Mouse (Mus musculus) neural tube, embryonic 13.5 days (tissue): ENCODE data around the gene Larp7. TPM values are rescaled to one million over a fixed set of nuclear protein-coding genes. Genes with fewer than 3 reads are reported as not detected.

Experiments
- ATAC-seq: fragments of 200-750 bp; cut with Nextera tagmentation; 2 replicates; pipeline ENCODE4 v1.8.0; 2017; ENCODE audit warnings: low read depth, mild to moderate bottlenecking, moderate TSS enrichment, moderate library complexity
- H3K27ac ChIP-seq: fragments of 300-500 bp; sonication (generic); replicated peaks from 2 replicates; pipeline ENCODE4 v1.5.1; 2015; ENCODE audit warnings: moderate library complexity, mild to moderate bottlenecking, inconsistent platforms
- H3K27me3 ChIP-seq: fragments of 300-500 bp; sonication (generic); 2 replicates; pipeline ENCODE4 v1.6.1; 2015; ENCODE audit warnings: mild to moderate bottlenecking, inconsistent platforms
- H3K36me3 ChIP-seq: fragments of 300-500 bp; sonication (generic); 2 replicates; pipeline ENCODE4 v1.6.1; 2015; ENCODE audit warnings: mild to moderate bottlenecking, inconsistent platforms
- H3K4me1 ChIP-seq: fragments of 300-500 bp; sonication (generic); replicated peaks from 2 replicates; pipeline ENCODE4 v1.6.1; 2015; ENCODE audit warnings: inconsistent platforms
- H3K4me2 ChIP-seq: fragments of 300-500 bp; sonication (generic); 2 replicates; pipeline ENCODE4 v1.6.1; 2015; ENCODE audit warnings: inconsistent platforms, mild to moderate bottlenecking, moderate library complexity
- H3K4me3 ChIP-seq: fragments of 300-500 bp; sonication (generic); 2 replicates; pipeline ENCODE4 v1.5.1; 2015; ENCODE audit warnings: mild to moderate bottlenecking, inconsistent platforms
- H3K9ac ChIP-seq: fragments of 300-500 bp; sonication (generic); 2 replicates; pipeline ENCODE4 v1.6.1; 2015; ENCODE audit warnings: moderate library complexity, mild to moderate bottlenecking, inconsistent platforms
- H3K9me3 ChIP-seq: fragments of 300-500 bp; sonication (generic); 2 replicates; pipeline ENCODE4 v1.6.1; 2016; ENCODE audit warnings: inconsistent platforms
- WGBS: fragments of 180-500 bp; shearing (Covaris S2); methylation state at CpG from one replicate; pipeline ENCODE4 v1.1.7; 2015; 5-methylcytosine and 5-hydroxymethylcytosine counted together
- microRNA counts: library from miRNA; unstranded; fragments of <30 nt; microRNA quantifications from one replicate; lab custom pipeline; 2016
- microRNA-seq: library from miRNA; unstranded; fragments of <30 nt; microRNA quantifications from one replicate; pipeline ENCODE4, GENCODE M21; 2016
- polyA plus RNA-seq: library from polyadenylated mRNA; unstranded; fragments of >200 nt; fragmentation: Nextera tagmentation; extraction: Ambion mirVana; gene quantifications from 2 replicates; pipeline ENCODE4 v1.2.1, GENCODE M21; 2015

Gene Larp7
- polyA plus RNA-seq, 1 experiment from 2014 or later = 34.0 TPM

- H3K36me3 ChIP-seq = no peaks in the 10 kb centered on the region
- no peak overlapping the region for H3K4me2 ChIP-seq
- H3K27me3 ChIP-seq = no peaks in the 10 kb centered on the region
- no peak overlapping the region for H3K9ac ChIP-seq
- H3K4me1 ChIP-seq = no peaks in the 10 kb centered on the region
- H3K9me3 ChIP-seq = no peaks in the 10 kb centered on the region
- no peak overlapping the region for H3K27ac ChIP-seq
- no peak overlapping the region for H3K4me3 ChIP-seq
- ATAC-seq = no peak
- 77% methylated on average over 15 of the region's 15 CpGs for WGBS
Observed at GRCm38 (mm10) chr3:127507878-127508783, 45.0 kb downstream of the Larp7 start.

DNA sequence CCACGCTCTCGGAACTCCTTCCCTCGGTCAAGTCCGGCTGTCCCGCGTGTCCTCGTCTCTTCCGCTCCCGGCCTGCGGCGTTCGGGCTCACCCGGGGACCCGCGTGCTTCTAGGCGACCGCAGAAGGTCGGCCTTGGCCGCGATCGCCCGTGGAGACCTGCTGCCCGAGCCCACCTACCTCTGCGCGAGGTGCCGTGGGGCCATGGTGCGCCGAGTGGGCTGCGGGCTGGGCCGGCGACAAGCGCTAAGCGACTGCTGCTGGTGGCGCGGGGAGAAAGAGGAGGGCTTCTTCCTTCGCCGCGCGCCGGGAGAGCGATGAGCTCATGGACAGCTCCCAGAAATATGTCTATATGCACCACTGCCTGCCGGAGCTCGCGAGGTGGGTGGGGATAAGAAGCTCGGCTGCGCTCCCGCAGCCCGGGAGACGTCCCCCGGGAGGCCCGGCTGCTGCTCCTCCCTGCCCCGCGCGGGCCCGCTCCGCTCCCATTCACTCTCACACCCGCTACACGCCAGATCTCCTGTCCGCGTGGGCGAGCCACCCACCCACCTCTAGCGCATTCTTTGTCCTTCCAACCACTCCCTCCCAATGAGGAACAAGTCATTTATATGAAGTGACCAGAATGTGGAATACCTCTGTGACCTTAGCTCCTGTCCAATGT lies 54.3 kb downstream of the Larp7 start, which contains the start of gene Ank2:
Gene Ank2, minus strand, starts transcription at position 609 of the 659 bp plus-strand sequence.
- H3K4me2 ChIP-seq = peak within 1 kb of the TSS; percentile 99
- H3K9ac ChIP-seq = peak within 1 kb of the TSS; percentile 91
- peaks cover 12% of the 10 kb centered on the region; the same call in 1 of the 2 replicates for H3K27me3 ChIP-seq
- peak within 1 kb of the TSS; percentile 75 for H3K4me3 ChIP-seq
- no peaks in the 10 kb centered on the region for H3K9me3 ChIP-seq
- WGBS = under 1% methylated on average over 60 of the region's 62 CpGs
- H3K4me1 ChIP-seq = peaks cover 19% of the 10 kb centered on the region
- H3K36me3 ChIP-seq = no peaks in the 10 kb centered on the region
- ATAC-seq = peak; percentile 92
- peak within 1 kb of the TSS; percentile 81 for H3K27ac ChIP-seq

- peak; percentile 92 for ATAC-seq
- peak overlapping the region; percentile 99 for H3K4me2 ChIP-seq
- 1% methylated on average over 23 of the region's 23 CpGs for WGBS
Observed at GRCm38 (mm10) chr3:127498197-127498741, 54.9 kb downstream of the Larp7 start.

GRCm38 (mm10) chr3:127492663-127493062 lies 60.5 kb downstream of the Larp7 start:
- Histone ChIP-seq H3K27ac (no peak overlapping the region), H3K4me3 (no peak overlapping the region), H3K36me3 (no peaks in the 10 kb centered on the region), H3K4me2 (no peak overlapping the region), H3K9me3 (no peaks in the 10 kb centered on the region), H3K27me3 (no peaks in the 10 kb centered on the region), H3K4me1 (peaks cover 3% of the 10 kb centered on the region), H3K9ac (no peak overlapping the region)
- 88% methylated on average over 3 of the region's 3 CpGs for WGBS
- no peak for ATAC-seq

More at GRCm38 (mm10) chr3:127498197-127498741, 54.9 kb downstream of the Larp7 start:
- peak overlapping the region; percentile 91 for H3K9ac ChIP-seq
- H3K4me3 ChIP-seq = peak overlapping the region; percentile 75
- no peaks in the 10 kb centered on the region for H3K36me3 ChIP-seq
- no peaks in the 10 kb centered on the region for H3K9me3 ChIP-seq
- H3K4me1 ChIP-seq = peaks cover 19% of the 10 kb centered on the region
- peak overlapping the region; percentile 81 for H3K27ac ChIP-seq
- peaks cover 12% of the 10 kb centered on the region; the same call in 1 of the 2 replicates for H3K27me3 ChIP-seq

DNA sequence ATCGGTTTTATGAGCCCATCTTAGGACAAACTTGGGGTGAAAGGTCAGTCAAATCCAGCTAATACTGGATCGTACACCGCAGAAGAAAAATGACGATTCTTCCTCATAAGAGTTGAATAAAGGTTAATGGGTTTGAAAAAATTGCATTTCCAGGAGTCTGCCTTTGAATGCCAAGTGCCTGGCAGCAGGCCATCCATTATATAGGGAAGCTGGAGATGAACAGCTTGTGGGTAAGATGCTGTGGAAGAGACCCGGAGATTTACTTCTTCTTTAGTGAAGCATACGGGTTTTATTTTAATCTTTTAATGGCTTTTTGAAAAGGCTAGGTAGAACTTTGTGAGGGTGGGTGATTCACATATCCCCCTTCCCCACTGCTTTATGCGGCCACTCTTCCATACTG lies 65.8 kb downstream of the Larp7 start:
- H3K36me3 ChIP-seq = no peaks in the 10 kb centered on the region
- no peak overlapping the region for H3K4me3 ChIP-seq
- no peak overlapping the region for H3K4me2 ChIP-seq
- 42% methylated on average over 7 of the region's 7 CpGs for WGBS
- H3K27me3 ChIP-seq = no peaks in the 10 kb centered on the region
- no peak overlapping the region for H3K9ac ChIP-seq
- H3K9me3 ChIP-seq = no peaks in the 10 kb centered on the region
- ATAC-seq = no peak
- peaks cover 16% of the 10 kb centered on the region for H3K4me1 ChIP-seq
- peak overlapping the region; percentile 4; the same call in 1 of the 2 replicates for H3K27ac ChIP-seq

MicroRNAs within 50 kb of the gene (microRNA counts, 519-probe panel; counts per million panel counts)
- microRNA mmu-miR-302a (lab: Ali Mortazavi, UCI) = not detected
- microRNA mmu-miR-302b (lab: Ali Mortazavi, UCI) = not detected
- not detected for microRNA mmu-miR-302c (lab: Ali Mortazavi, UCI)
- 2,142 counts per million, percentile 16 among the panel's probes with 10 or more counts for microRNA mmu-miR-302d (lab: Ali Mortazavi, UCI)
- 2,586 counts per million, percentile 26 among the panel's probes with 10 or more counts for microRNA mmu-miR-367 (lab: Ali Mortazavi, UCI)

Small RNAs within 50 kb of the gene (microRNA-seq; reads per million reads assigned to microRNA genes)
- gene Mir302a (116 reads per million, percentile 57 among the genes with 10 or more reads in this experiment), gene Mir302b (73.4 reads per million, percentile 50 among the genes with 10 or more reads in this experiment), gene Mir302c (9.3 reads per million, percentile 27 among the genes with 10 or more reads in this experiment), gene Mir302d (98.8 reads per million, percentile 55 among the genes with 10 or more reads in this experiment), gene Mir367 (not detected)

Other genes with a start within 250 kb of the Larp7 start
- gene Ank2, start 54.0 kb downstream of the Larp7 start, polyA plus RNA-seq = 119 and 125 TPM in 2 replicates
- 4.1 and 4.5 TPM in 2 replicates for gene Zgrf1, start 140 bp upstream of the Larp7 start, polyA plus RNA-seq
- 10.1 and 13.6 TPM in 2 replicates for gene Neurog2, start 79.8 kb upstream of the Larp7 start, polyA plus RNA-seq
- 0.61 and 0.80 TPM in 2 replicates for gene Alpk1, start 227.2 kb upstream of the Larp7 start, polyA plus RNA-seq
- gene Tifa, start 236.5 kb upstream of the Larp7 start, polyA plus RNA-seq = 2.9 and 4.6 TPM in 2 replicates